Mouse (Mus musculus): ENCODE measurements around the gene Foxo6.
A peak's percentile ranks its signal among the peaks of the same experiment; 100 is the strongest.

DNA sequence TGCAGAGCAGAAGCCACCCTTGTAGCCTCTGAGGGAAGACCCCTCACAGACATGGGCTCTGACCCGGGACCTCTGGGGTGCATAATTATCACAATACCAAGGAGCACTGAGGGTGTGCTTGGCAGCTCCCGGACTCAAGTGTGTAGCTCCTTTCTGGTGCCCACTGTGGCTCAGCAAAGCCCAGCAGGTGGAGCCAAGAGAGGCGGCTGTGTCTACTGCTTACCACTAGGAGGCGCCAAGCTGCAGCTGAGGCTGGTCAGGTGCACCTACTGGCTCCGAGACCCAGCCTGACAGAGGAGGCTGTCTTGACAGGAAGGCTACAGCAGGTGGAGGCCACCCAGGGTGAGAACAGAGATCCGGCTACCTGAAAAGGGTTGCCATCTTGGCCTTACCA is 56.9 kb downstream of the Foxo6 start:
- TF ChIP-seq CTCF (IDR thresholded peaks at IDR 0.05; ENCODE audit: low read depth) (peak; percentile 100), EP300 (optimal IDR thresholded peaks at IDR 0.05) (no peak)
